Mouse (Mus musculus): Measurements from ENCODE around the gene Akip1. TPM values are rescaled to one million over a fixed set of nuclear protein-coding genes. Genes with fewer than 3 reads are reported as not detected.

The Akip1 gene
- 16.7 and 17.7 TPM in 2 replicates for polyA plus RNA-seq (2015; fragmentation: Nextera tagmentation; extraction: Ambion mirVana)

DNA sequence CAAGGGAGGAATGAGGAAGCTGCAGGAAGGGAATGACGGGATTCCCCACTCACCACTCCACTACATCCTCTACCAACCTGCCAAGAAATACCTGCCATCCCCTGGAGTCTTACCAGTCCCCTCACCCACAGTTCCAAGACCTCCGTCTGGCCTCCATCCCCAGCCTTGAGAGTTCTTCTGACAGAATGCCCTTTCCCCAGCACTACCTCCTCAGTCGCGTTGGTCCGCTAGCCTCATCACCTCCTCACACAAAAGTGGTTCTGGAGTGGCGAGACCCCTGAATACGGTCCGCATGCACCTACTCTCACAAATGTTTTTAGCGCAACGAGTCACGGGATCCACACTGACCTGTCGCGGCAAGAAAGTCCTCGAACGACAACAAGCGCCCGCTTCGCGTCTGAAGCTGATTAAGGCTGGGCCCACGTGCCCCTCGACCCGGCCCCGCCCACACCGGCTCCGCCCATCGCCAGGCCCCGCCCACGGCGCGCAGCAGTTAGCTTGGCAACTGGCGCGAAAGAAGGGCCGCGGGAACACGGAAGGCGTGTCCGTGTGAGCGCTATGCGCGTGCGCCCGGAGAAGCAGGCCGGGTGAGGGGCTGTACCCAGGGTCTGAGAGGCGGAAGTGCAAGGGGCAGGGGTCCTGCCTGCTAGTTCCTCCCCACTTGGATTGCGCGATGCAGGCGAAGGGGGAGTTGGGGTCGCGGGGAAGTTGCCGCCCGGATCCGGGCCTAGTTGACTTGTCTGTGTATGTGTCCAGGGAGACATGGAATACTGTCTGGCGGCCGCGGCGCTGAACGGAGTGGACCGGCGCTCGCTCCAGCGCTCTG, at the start of gene Akip1, which contains the start of gene St5:
TSS of gene Akip1 (plus strand) at position 501 of the 826 bp plus-strand sequence.
TSS of gene St5 (minus strand) at position 416 of the 826 bp plus-strand sequence.
- H3K9ac ChIP-seq (ENCODE audit: low read depth, low read length) = peak within 1 kb of the TSS; percentile 80
- ATAC-seq = peak; percentile 97
- no peaks in the 10 kb centered on the region for H3K4me1 ChIP-seq (ENCODE audit: control insufficient read depth, insufficient read depth, low read depth, low read length)
- under 1% methylated on average over 61 of the region's 61 CpGs for WGBS
- H3K4me3 ChIP-seq (ENCODE audit: low read length) = peak within 1 kb of the TSS; percentile 75
- H3K27me3 ChIP-seq (replicated peaks; ENCODE audit: control insufficient read depth, insufficient read depth, low read length) = no peaks in the 10 kb centered on the region
- H3K36me3 ChIP-seq (ENCODE audit: control insufficient read depth, insufficient read depth, low read length) = no peaks in the 10 kb centered on the region
- no peaks in the 10 kb centered on the region for H3K9me3 ChIP-seq (ENCODE audit: control insufficient read depth, low read length)
- peak within 1 kb of the TSS; percentile 89 for H3K4me2 ChIP-seq (ENCODE audit: low read length)
- H3K27ac ChIP-seq (ENCODE audit: low read depth, low read length) = peak within 1 kb of the TSS; percentile 76

DNA sequence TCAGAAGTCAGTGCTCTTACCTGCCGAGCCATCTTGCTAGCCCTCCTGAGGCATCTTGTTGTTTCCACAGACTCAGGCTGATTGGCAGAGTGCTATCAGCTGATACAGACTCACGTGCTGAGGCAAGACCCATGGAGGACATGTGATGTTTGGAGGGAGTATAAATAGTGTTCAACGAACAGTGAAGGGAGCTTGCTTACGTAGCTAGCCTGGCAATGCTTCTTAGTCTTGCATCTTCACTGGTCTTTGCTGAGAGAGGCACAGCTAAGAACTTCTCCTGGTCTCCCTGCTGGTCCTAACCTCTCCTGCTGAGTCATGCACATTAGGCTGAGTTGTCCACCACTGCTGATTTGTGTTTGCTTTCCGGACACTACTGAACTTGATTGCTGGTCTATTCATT, 48.6 kb upstream of the Akip1 start:
- Histone ChIP-seq H3K9ac (ENCODE audit: low read depth, low read length) (no peak overlapping the region), H3K4me3 (ENCODE audit: low read length) (no peak overlapping the region), H3K27ac (ENCODE audit: low read depth, low read length) (no peak overlapping the region), H3K36me3 (ENCODE audit: control insufficient read depth, insufficient read depth, low read length) (no peaks in the 10 kb centered on the region), H3K4me2 (ENCODE audit: low read length) (no peak overlapping the region), H3K9me3 (ENCODE audit: control insufficient read depth, low read length) (no peaks in the 10 kb centered on the region), H3K27me3 (replicated peaks; ENCODE audit: control insufficient read depth, insufficient read depth, low read length) (no peaks in the 10 kb centered on the region), H3K4me1 (ENCODE audit: control insufficient read depth, insufficient read depth, low read depth, low read length) (no peaks in the 10 kb centered on the region)
- ATAC-seq = no peak
- 86% methylated on average over 5 of the region's 5 CpGs for WGBS

DNA sequence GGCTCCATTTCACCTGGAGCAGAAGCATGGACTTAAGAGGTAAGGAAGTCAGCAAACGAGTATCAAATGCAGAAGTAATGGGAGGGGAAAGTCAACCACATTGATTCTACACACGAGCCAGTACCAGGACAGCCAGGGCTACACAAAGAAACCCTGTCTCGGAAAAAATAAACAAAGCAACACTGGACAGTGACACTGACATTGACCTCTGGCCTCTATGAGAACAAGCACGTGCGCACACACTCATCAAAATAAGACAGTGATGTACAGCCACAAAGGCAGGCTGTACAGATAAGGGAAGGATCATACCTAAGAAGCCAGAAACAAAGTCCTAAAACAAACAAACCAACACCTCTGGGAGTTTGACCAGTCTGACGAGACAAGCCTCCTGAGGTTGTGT, 45.6 kb upstream of the Akip1 start:
- WGBS = 63% methylated on average over 6 of the region's 6 CpGs
- no peak for ATAC-seq
- no peaks in the 10 kb centered on the region for H3K36me3 ChIP-seq (ENCODE audit: control insufficient read depth, insufficient read depth, low read length)
- H3K4me3 ChIP-seq (ENCODE audit: low read length) = no peak overlapping the region
- no peak overlapping the region for H3K4me2 ChIP-seq (ENCODE audit: low read length)
- no peak overlapping the region for H3K27ac ChIP-seq (ENCODE audit: low read depth, low read length)
- no peaks in the 10 kb centered on the region for H3K27me3 ChIP-seq (replicated peaks; ENCODE audit: control insufficient read depth, insufficient read depth, low read length)
- no peak overlapping the region for H3K9ac ChIP-seq (ENCODE audit: low read depth, low read length)
- H3K9me3 ChIP-seq (ENCODE audit: control insufficient read depth, low read length) = no peaks in the 10 kb centered on the region
- no peaks in the 10 kb centered on the region for H3K4me1 ChIP-seq (ENCODE audit: control insufficient read depth, insufficient read depth, low read depth, low read length)

DNA sequence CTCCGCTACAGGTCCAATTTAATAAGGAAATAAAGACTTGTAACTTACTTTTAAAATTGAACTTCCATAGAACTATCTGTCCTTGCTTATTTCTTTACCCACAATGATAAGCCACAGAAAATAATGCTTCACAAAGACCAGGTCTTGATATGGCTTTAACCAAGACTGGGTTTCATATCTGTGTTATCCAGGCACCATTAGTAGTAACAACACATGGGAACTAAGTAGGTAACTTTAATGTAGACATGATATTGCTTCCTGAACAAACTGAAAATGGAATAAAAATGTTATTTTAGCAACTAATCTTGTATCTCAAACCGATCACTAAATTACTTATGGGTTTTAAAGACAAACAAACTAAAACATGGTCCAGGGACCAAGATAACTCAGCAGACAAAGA, 44.2 kb upstream of the Akip1 start:
- H3K27me3 ChIP-seq (replicated peaks; ENCODE audit: control insufficient read depth, insufficient read depth, low read length) = no peaks in the 10 kb centered on the region
- no peak for ATAC-seq
- no peak overlapping the region for H3K4me2 ChIP-seq (ENCODE audit: low read length)
- no peaks in the 10 kb centered on the region for H3K9me3 ChIP-seq (ENCODE audit: control insufficient read depth, low read length)
- H3K4me3 ChIP-seq (ENCODE audit: low read length) = no peak overlapping the region
- H3K27ac ChIP-seq (ENCODE audit: low read depth, low read length) = no peak overlapping the region
- 94% methylated on average over 2 of the region's 2 CpGs for WGBS
- no peak overlapping the region for H3K9ac ChIP-seq (ENCODE audit: low read depth, low read length)
- H3K36me3 ChIP-seq (ENCODE audit: control insufficient read depth, insufficient read depth, low read length) = no peaks in the 10 kb centered on the region
- H3K4me1 ChIP-seq (ENCODE audit: control insufficient read depth, insufficient read depth, low read depth, low read length) = no peaks in the 10 kb centered on the region

DNA sequence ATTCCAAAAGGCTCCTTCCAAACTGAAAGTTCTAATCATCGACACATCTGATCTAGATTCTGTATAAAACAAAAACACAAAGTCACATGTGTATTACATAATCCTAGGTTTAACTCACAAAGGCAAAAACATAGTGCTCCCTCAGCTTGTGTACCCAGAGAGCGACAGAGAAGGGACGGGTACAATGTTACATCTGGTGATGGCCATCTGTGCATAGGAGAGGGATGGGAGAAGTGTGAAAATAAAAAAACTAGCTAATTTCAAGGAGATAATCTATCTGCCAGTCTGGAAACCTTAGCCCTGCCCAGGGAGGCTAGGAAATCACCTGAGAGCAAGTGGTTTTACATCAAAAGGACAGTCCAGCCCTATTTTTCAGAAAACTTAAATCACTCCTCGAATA, 40.9 kb upstream of the Akip1 start:
- WGBS = 83% methylated on average over 4 of the region's 4 CpGs
- no peak for ATAC-seq

DNA sequence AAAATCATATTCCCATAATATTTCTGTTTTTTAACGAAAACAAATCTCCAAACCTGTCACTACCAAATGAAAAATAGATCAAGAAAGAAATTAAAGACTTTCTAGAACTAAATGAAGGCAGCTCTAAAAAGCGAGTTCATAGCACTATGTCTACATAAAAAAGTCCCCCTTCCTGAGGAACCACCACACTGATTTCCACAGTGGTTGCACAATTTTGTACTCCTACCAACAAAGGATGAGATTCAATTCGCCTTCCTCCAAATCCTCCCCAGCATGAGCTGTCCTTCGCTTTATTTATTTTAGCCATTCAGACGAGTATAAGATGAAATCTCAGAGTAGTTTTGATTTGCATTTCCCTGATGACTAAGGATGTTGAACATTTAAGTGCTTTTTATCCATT, 36.8 kb upstream of the Akip1 start:
- Histone ChIP-seq H3K4me1 (ENCODE audit: control insufficient read depth, insufficient read depth, low read depth, low read length) (peaks cover 3% of the 10 kb centered on the region; the same call in 1 of the 2 replicates), H3K36me3 (ENCODE audit: control insufficient read depth, insufficient read depth, low read length) (no peaks in the 10 kb centered on the region), H3K9ac (ENCODE audit: low read depth, low read length) (no peak overlapping the region), H3K27ac (ENCODE audit: low read depth, low read length) (no peak overlapping the region), H3K4me2 (ENCODE audit: low read length) (no peak overlapping the region), H3K4me3 (ENCODE audit: low read length) (no peak overlapping the region), H3K27me3 (replicated peaks; ENCODE audit: control insufficient read depth, insufficient read depth, low read length) (no peaks in the 10 kb centered on the region), H3K9me3 (ENCODE audit: control insufficient read depth, low read length) (no peaks in the 10 kb centered on the region)
- 71% methylated on average over 5 of the region's 5 CpGs for WGBS
- no peak for ATAC-seq

More for the DNA sequence above, 40.9 kb upstream of the Akip1 start:
- no peak overlapping the region for H3K4me3 ChIP-seq (ENCODE audit: low read length)
- no peak overlapping the region for H3K27ac ChIP-seq (ENCODE audit: low read depth, low read length)
- no peaks in the 10 kb centered on the region for H3K27me3 ChIP-seq (replicated peaks; ENCODE audit: control insufficient read depth, insufficient read depth, low read length)
- no peak overlapping the region for H3K4me2 ChIP-seq (ENCODE audit: low read length)
- no peaks in the 10 kb centered on the region for H3K36me3 ChIP-seq (ENCODE audit: control insufficient read depth, insufficient read depth, low read length)
- no peak overlapping the region for H3K9ac ChIP-seq (ENCODE audit: low read depth, low read length)
- H3K9me3 ChIP-seq (ENCODE audit: control insufficient read depth, low read length) = no peaks in the 10 kb centered on the region
- no peaks in the 10 kb centered on the region for H3K4me1 ChIP-seq (ENCODE audit: control insufficient read depth, insufficient read depth, low read depth, low read length)

DNA sequence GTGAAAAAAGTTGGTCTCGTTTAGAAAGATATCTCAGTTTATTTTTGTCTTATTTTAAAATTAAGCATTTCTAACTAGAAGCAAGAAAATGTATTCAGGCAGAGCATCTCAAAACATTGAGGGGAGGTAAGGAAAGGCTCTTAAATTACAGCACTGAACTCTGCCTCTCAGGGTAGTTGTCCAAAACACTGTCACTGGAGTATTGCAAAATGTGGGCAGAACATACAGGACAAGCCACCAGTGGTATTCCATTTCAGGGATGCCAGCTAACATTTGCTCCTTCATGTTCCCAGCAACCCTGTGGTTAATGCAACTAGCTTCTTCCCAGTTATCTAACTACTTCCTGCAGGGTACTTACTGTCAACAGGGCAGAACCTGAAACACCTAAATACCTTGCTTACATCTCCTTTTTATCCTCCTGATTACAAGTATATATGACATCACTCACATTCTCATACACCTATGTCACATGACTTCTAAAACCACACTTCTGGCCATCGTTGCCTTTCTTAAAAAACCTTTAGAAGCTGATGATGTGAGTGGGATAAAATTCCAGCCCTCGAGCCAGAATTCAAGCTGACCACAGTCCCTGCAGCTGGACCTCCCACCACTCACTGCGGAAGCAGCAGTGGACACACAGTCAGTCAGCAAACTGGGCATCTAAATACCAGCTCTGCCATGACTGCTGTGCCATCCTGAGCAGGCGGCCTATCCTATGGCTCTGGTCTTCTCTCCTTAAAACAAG, 33.9 kb upstream of the Akip1 start:
- H3K9ac ChIP-seq (ENCODE audit: low read depth, low read length) = no peak overlapping the region
- peaks cover 6% of the 10 kb centered on the region for H3K4me1 ChIP-seq (ENCODE audit: control insufficient read depth, insufficient read depth, low read depth, low read length)
- no peak overlapping the region for H3K27ac ChIP-seq (ENCODE audit: low read depth, low read length)
- no peaks in the 10 kb centered on the region for H3K36me3 ChIP-seq (ENCODE audit: control insufficient read depth, insufficient read depth, low read length)
- H3K4me2 ChIP-seq (ENCODE audit: low read length) = peak overlapping the region; percentile 25; the same call in 1 of the 2 replicates
- H3K4me3 ChIP-seq (ENCODE audit: low read length) = no peak overlapping the region
- H3K9me3 ChIP-seq (ENCODE audit: control insufficient read depth, low read length) = no peaks in the 10 kb centered on the region
- ATAC-seq = no peak
- WGBS = 85% methylated on average over 5 of the region's 5 CpGs
- no peaks in the 10 kb centered on the region for H3K27me3 ChIP-seq (replicated peaks; ENCODE audit: control insufficient read depth, insufficient read depth, low read length)

DNA sequence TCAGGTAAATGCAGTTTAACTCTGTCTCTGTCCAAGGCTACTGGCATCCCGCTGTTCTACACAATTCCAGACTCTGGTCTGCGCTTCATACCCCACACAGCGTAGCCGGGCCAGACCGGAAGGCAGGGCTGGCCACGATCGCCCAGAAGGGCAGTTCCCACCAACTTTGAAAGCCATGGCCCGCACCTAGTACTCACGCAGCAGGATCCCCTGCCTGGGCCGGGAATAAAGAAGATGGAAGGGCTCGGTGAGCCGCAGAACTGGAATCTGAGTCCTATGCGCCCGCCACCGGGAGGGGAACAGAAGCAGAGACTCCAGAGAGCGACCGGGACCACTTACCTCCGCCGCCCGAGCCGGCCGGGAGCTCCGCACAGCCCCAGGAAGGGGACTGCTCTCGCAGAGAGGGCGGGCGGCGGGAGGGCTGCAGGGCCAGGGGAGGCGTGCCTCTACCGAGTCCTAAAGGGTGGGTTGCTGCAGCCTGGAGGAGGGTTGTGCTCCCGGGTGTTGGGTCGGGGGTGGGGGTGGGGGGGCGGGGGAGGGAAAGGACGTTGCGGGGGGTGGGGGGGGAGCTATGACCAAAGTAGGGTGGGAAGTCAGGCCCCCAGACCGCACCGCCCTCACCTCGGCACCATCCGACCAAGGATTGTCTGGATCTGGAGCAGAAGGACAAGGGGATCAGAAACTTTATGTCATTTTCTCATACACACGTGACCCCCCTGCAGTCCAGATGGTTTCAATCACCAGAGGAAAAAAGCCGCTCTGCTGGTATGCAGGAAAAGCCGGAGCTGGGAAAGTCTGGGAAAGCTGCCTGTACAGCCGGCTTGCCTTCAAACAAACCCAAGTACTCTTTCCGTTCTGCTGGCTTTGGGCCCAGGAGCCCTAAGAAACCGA, 31.7 kb upstream of the Akip1 start:
- peak; percentile 94 for ATAC-seq
- WGBS = under 1% methylated on average over 36 of the region's 44 CpGs
- peak overlapping the region; percentile 68 for H3K9ac ChIP-seq (ENCODE audit: low read depth, low read length)

More for the DNA sequence above, 31.7 kb upstream of the Akip1 start:
- peak overlapping the region; percentile 55 for H3K4me3 ChIP-seq (ENCODE audit: low read length)
- H3K4me2 ChIP-seq (ENCODE audit: low read length) = peak overlapping the region; percentile 93
- H3K9me3 ChIP-seq (ENCODE audit: control insufficient read depth, low read length) = no peaks in the 10 kb centered on the region
- no peaks in the 10 kb centered on the region for H3K27me3 ChIP-seq (replicated peaks; ENCODE audit: control insufficient read depth, insufficient read depth, low read length)
- peaks cover 6% of the 10 kb centered on the region for H3K4me1 ChIP-seq (ENCODE audit: control insufficient read depth, insufficient read depth, low read depth, low read length)
- no peaks in the 10 kb centered on the region for H3K36me3 ChIP-seq (ENCODE audit: control insufficient read depth, insufficient read depth, low read length)
- peak overlapping the region; percentile 78 for H3K27ac ChIP-seq (ENCODE audit: low read depth, low read length)
